Mouse (Mus musculus) frontal cortex, postnatal 14 days (tissue): ENCODE measurements around the gene Clip3.

Experiments used
- DNase-seq, 2 experiments: peaks; one replicate each; pipeline ENCODE4 v3.0.0; 2022; ENCODE audit warnings: low spot score in 2 of 2

The Clip3 gene

DNA sequence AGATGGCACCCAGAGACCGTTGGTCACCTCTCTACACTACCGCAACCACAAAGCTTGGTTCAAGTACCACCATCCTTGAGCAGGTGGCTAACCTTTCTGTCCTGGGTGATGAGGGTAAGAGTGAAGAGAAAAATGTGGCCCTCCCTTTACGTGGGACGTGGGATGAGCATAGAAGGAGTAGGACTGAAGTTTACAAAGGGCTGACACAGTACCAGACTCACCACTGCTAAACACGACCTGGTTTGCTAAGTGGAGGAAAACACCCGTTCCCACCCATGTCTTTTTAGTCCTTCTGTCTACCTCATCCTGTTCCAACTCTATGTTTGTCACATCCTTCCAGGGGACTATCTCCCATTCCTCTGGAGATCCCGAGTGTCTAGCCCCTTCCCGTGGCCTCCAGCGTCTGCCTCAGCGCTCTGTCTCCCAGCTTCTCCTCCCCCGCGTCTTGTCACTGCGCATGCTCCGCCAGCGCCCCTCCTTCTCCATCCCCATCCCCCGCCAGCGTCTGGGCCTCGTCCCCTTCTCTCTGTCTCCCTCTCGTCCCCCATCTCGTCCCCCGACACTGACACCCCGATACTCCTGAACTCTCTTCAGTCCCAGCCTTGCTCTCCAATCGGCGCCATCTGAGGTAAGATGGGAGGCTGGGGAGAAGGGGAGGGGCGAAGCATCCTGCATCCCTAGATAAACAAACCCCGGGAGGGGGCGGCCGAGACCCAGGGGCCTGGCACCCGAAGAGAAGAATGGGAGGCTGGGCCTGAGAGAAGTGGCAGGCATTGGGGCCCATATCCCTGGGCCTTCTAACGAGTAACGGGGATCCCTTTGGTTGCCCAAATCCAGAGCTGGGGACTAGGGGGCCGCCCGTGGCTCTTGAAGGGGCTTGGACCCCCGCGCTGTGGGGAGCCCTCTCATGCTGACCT lies at the start of gene Clip3:
Gene Clip3, plus strand, starts transcription at position 514 of the 917 bp plus-strand sequence.
- DNase-seq = peak; percentile 83 to 86

DNA sequence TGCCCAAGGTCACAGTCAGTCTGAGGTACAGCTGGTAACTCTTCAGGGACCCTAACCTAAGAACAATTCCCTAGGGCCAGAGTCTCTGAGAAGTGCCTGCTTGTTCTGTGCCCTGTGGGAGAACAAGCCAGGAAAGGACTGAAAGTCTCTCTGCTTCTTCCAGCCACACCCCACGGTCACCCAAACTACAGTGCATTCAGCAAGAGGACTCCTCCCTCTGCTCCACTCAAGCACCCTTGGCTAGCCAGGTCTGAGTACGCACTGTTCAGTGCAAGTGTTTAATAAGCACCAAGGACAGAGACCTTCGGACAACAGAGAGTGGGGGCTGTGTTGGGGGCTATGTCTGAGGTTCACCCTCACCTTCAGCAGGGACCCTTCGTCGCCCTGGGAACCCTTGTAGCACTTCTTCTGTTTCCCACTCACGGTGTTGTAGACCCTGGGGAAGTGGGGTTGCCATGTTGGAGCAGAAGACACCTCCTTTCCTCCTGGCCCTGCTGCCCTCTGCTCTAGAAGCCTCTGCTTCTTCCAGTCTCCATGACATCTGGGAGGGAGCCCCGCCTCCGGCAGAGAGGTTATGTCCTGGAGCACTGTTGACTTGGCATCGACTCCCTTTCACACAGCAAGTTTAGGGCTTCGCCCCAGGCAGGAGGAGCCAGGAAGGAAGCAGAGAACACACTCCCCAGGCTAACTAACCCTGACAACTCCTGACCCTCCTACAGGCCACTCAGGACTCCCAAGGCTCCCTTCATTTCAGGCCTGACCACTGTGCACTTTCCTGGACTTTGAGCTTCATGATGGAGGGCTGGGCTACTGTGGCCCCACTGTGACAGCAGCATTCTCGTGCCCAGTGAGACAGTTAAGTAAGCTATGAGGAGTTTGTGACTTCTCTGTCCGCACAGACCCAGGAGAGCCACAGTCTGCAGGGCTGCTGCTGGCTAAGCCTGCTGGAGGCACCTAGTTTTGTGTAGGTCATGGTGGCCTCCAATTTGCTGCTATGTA lies 39.3 kb upstream of the Clip3 start:
- no peak for DNase-seq

DNA sequence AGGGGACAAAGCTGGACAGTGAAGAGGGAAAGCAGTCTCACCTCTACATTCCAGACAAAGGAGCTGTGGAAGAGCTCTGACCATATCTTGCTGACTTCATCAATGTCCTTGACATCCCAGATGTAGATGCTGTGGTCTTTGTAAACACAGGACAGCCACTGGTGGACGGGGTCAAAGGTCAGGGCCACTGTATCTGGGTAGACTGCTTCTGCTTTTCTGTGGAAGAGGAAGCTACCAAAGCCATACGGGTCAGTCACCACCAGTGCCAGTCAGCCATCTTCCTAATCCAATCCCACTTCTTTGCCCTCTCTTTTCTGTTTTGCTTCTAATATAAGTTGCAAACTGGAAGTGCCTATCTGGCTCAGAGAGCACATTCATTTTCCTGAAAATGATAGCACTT lies 26.5 kb upstream of the Clip3 start:
- DNase-seq = no peak

DNA sequence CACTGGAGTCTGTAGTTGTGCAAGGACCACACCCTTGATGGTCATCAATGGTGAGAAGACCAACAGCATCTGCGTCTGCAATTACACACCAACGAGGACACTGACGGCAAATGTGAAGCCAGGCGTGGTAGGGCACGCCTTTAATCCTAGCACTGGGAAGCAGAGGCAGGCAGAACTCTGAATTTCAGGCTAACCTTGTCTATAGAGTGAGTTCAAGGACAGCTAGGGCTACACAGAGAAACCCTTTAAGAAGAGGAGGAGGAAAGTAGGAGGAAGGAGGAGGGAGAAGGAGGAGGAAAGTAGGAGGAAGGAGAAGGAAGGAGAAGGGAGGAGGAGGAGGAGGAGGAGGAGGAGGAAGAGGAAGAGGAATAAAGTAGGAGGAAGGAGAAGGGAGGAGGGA lies 26.0 kb upstream of the Clip3 start:
- DNase-seq = no peak

DNA sequence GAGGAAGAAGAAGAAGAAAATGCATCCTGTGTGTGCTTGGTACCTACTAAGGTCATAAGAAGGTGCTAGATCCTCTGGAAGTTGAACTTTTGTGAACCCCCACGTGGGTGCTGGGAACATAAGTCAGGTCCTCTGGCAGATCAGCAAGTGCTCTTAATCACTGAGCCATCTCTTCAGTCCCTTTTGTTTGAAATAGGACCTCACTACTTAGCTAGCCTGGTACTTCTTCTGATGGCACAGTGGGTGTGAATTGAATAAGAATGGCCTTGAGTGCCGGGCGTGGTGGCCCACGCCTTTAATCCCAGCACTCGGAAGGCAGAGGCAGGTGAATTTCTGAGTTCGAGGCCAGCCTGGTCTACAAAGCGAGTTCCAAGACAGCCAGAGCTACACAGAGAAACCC lies 25.6 kb upstream of the Clip3 start:
- DNase-seq = no peak

DNA sequence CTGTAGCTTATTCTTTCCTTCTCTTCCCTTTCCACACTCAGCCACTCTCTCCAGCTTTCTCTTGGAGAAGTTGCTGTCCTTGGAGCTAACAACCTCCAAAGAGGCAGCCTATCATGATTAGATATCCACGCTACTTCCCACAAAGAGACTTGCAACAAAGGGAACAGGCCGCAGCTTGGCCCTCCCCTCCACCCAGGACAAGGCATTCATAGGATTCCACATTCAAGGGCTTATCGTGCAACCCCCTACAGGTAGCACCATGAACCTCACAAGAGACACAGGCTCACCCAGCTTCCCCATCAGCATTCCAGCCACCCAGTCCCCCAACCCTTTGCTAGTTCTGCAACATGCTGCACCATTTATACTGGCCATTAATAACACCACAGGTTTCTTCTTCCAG lies 24.7 kb upstream of the Clip3 start:
- DNase-seq = no peak

DNA sequence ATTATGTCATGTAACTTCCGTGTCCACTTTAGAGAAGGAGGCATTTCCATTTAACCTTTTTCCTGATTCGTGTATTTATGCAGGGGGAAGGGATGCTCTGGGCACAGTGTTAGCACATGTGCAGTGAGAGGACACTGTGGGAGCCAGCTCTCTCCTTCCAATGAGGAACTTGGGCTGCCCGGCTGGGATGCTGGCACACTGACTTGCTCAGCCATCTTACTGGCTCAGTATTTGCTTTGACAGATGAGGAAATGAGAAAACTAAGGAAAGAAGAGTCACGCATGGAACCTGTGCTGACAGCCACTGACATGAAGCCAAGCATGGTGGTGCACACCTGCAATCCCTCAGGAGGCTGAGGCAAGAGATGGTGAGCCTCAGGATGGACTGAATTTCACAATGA lies 21.9 kb upstream of the Clip3 start:
- no peak for DNase-seq

DNA sequence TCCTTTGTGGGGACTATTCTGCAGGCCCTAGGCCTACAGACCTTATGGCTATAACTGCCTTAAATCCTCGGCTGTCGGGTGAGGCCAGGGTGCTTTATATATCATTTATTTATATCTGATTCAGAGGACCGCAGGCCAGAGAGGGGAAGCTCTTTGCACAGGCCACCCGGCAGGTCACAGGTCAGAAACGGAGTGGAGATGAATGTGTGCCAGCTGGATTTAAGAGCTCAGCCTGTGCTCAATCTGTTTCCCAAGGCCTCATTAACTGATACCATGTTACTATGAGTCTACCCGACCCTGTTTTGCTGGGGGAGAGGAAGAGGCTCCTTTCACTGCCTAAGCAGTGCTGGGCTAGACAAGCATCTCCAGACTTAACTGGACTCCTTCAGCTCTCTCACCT lies 17.1 kb upstream of the Clip3 start:
- DNase-seq = no peak

DNA sequence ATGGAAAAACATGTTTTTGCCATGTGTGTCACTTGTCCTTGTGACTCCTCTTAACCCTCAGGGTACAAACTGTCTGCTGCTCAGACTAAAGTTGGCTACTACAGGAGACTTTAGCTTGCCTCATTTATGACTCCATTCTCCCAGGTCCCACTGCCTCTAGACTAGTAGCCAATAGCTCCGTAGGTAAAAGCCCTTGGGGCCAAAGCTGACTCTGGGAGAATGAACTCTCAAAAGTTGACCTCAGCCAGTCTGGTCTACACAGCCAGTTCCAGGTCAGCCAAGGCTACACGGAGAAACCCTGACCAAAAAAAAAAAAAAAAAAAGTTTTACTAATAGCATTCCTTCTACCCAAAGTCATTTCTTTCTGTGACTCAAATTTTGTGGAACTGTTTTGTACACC lies 12.6 kb upstream of the Clip3 start:
- no peak for DNase-seq

DNA sequence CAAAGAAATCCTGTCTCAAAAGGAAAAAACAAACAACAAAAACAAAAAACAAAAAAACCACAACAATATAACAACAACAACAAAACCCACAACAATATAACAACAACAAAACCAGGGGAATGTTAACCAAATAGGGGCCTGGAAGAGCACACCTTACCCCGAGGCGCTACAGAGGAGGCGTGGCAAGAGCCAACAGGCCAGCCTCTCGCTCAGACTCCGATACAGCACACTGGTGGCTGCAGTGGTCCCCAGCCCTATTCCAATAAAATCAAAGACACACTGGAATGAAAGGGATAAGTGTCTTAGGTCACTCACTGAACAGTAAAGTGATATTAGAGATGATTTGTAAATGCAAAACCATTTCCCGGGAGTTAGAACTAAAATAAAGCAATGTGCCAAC lies 12.0 kb upstream of the Clip3 start:
- DNase-seq = no peak

DNA sequence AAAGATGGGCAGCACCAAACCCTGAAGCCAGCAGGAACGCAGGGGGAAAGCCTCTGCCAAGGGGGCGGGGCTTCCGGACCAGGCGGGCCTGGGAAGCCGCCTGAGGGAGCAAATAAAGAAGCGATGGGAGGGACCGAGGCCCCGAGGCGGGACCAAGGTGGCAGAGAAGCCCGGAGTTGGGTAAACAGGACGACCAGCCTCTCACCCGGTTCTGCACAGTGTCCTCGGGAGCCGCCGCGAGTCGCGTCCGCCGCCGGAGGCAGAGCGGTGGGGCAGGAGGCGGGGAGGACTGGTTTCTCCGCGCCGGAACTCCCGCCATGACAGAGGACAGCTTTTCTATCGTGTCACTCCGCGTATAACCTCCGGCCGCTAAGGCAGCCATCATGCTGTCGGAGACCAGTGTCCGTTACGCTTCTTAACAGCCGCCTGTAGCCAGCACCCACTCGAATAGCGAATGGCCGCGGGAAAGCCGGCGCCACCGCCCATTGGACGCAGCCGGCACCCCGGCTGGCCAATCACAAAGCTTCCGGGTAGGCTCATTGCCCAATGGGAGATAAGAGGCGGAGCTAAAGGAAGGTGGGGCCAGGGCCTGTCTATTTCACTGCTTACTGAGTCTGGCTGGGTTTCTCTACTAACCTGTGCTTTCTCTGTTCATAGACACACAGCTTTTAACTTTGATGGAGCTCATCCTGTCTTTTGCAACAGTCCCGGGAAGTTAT lies 11.4 kb upstream of the Clip3 start, which contains the start of the genes Thap8 and Wdr62:
Gene Thap8, plus strand, starts transcription at position 144 of the 719 bp plus-strand sequence.
Gene Wdr62, minus strand, starts transcription at position 469 of the 719 bp plus-strand sequence.
- DNase-seq = peak; percentile 83 to 88

DNA sequence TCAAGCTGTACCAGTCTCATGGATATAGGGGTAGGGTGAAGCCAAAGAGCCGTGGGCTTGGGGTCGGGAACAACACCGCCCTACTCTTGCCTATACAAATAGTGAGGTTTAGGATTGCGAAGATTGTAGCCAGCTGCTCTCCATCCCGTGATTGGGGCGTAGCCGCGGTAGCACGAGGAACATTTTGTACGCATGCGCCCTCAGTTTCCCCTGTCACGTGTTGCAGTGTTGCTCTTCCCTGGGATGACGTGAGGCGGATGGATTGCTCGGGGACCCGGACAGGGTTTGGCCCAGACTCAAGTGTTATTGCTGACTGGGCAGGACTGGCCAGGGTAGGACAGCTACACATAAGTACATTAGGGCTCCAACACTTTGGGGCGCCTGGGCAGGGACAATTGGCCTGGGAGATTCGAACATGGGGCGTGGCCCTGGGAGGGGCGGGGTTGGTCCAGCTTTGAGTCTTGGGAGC lies 10.8 kb upstream of the Clip3 start:
- DNase-seq = peak; percentile 77 to 83

DNA sequence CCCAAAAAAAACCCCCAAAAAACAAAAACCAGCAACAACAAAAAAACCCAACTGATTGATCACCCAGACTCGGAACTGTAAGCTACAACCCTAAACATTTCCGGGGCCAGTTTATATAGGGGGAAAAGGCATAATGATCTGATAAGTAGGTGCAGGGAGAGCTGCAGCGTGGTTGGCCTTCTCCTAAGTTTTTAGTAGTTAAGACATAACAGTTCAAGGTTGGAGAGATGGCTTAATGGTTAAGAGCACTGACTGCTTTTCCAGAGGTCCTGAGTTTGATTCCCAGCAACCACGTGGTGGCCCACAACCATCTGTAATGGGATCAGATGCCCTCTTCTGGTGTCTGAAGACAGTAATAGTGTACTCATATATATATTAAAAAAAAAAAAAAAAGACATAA lies 10.0 kb upstream of the Clip3 start:
- no peak for DNase-seq

DNA sequence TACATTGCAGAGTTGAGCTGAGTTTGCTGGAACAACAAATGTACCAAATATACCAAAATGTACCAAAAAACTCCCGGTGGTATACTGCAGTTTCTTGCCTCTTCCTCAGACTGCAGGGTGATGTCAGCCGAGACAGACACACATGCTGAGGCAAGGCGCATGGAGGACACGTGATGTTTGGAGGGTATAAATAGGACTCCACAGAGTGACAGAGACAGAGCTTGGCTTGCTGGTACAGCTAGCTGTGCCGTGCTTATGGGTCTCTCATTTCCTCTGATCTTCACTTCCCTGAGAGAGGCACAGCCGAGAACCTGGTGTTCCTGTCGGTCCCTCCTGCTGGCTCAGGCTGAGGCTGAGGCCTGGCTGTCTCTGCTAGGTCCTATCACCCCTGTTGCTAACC lies 8.8 kb upstream of the Clip3 start:
- DNase-seq = no peak

DNA sequence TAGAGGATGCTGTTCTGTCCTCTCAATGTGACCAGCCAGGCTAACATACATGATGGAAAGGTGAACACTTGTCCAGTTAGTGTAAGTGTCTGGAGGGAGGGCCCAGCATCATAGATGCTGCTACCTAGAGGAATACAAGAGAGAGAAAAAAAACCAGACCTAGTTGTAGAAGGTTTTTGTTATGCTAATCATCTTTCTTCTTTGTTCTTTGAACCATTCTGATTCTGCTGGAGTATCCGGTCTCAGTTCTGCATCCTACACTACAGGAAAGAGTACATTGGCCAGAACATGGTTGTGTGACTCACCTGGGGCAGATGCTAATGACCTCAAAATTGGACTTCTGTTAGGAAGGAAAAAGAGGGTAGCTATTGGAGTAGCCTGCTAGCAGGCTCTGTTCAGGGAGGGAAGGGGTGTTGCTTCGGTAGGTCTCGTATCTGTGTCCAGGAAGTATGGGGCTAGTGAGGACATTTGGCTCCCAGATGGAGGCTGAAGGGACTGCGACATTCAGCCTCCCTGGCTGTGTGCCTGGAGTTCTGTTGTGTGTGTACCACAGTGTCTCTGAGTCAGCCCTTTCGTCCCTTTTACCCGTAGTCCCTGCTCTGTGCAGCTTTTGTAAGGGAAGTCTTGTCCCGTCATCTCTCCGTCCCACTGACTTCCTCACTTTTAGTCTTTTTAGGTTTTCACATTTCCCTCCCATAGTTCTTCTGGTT lies 4.7 kb upstream of the Clip3 start:
- DNase-seq = no peak

DNA sequence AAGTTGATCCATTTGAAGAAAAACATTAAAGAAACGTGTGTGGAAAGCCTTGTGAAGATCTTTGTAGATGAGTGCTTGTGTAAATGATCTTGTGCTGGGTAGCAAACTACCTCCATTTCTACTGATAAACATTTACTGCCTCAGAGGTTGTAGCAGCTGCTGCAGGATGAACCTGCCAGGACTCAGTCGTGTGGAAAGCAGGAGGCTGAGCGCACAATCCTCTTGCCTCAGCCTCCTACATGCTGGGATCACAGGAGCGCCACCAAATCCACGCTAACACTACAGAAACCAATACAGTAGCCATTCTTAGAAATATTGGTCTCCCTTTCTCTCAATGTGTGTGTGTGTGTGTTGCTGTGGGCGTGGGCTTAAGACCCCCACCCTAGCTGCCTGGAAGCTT lies 3.5 kb upstream of the Clip3 start:
- no peak for DNase-seq

DNA sequence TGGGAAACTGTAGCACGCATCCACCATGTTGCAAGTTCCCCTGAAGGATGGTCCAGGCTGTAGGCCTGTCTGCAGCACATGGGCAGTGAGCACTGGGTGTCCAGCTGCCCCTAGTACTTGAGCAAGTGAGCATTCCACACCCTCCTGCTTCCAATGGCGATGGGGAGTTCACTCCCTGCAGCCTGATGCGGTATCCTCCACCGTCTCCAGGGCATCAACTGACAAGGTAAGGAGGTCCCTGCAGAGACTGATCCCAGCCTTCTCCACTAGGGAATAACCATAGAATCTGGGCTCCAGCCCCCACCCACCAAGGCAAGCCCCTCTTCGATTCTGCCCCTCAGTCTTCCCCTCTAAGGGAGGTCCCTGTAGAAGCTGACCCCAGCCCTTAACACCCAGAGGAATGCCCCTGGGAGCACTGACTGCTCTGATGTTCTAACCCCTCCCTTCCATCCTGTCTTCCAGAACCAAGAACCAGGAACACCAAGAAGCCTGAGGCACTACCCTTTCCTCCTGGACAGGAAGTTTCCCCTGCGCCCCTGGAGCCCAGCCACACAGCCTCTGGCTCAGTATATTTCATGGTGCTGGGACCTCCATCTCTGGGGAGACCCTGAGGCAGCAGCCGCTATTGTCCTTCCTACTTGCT lies 2.3 kb upstream of the Clip3 start:
- no peak for DNase-seq

DNA sequence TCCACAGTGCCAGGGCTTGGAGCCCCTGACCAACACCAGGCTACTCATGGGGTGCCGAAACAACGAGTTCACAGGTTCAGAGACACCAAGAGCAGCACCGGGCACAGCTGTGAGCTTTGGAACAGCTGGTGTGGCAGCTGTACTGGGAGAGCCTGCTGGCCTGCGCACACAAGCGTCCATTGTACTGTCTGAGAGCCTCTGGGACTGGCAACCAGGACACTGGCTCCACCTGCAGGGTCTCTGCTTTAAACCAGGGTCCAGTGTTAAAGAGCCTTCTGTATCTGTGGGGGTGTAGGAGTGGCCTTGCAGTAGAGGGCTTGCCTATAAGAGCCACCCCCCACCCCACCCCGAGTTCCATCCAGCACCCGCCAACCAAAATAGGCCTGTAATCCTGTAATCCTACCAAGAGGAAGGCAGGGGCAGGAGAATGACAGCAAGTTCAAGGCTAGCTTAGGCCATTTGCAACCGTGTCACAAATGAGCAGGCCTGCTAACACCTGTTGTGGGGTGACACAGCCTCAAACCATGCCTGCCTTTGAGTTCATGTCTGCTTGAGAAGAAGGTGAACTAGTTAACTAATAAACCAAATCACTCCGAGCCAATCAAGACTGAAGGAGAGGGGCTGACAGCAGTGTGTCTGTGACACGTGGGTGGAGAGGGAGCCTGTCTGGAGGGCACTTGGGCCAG lies 1.7 kb upstream of the Clip3 start:
- DNase-seq = no peak

DNA sequence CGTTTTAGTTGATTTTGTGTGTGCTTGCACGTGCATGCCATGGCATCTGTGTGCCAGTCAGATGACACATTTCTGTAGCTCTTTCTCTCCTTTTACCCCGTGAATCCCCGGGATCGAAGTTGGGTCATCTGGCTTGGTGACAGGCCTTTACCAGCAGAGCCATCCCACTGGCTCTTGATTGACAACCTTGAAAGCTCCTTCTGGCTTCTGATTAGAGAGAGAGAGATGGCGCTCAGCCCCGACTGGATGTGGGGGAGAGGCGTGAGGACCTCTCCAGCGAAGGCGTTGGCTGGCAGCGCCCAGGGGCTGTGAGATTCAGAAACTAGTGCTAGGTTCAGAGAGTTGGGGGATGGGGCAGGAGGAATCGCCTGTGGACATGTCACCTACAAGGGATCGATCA lies 2.3 kb downstream of the Clip3 start:
- no peak for DNase-seq

DNA sequence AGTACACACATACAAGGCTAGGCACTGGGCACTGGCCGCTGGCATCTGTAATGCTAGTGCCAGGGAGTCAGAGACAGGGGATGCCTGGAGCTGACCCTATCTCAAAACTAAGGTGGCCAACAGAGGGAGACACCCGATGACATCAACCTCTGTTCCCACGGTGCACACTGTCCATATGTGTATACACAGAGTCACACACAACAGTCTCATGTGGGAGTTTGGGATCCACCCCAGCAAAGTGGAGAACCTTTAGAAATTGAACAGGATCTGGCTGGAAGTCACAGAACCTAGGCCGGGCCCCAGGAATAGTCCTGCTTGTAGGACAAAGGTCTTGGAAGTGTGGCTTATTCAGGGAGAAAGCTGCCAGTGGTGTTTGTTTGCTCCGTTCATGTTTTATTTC lies 2.8 kb downstream of the Clip3 start:
- no peak for DNase-seq
